Mouse (Mus musculus) MEL (cell line): ENCODE measurements around the gene AW549877.

Experiments
- POLR2A ChIP-seq, 2 experiments: IDR thresholded peaks; 2 replicates each; pipeline ENCODE4 v1.6.1; 2011 to 2012; ENCODE audit warnings: low read length in 2 of 2, mild to moderate bottlenecking in 2 of 2, control low read depth in 1 of 2, improper control_type of control experiment in 1 of 2, low read depth in 1 of 2, moderate library complexity in 1 of 2; ENCODE audit not compliant: control insufficient read depth in 1 of 2, insufficient read depth in 1 of 2, poor library complexity in 1 of 2
- POLR2AphosphoS5 ChIP-seq: IDR thresholded peaks from 2 replicates; pipeline ENCODE4 v1.6.1; 2012; ENCODE audit warnings: low read depth, borderline replicate concordance, mild to moderate bottlenecking, inconsistent platforms, low read length, moderate library complexity, mixed read lengths
- ZMIZ1 ChIP-seq: IDR thresholded peaks from 2 replicates; pipeline ENCODE4 v1.6.1; 2012; ENCODE audit warnings: low read depth, mild to moderate bottlenecking, inconsistent platforms, low read length, improper control_type of control experiment, moderate library complexity

GRCm38 (mm10) chr15:3984876-3985275 lies 10.7 kb downstream of the AW549877 start:
- TF ChIP-seq POLR2A (IDR thresholded peaks at IDR 0.05; ENCODE audit: control insufficient read depth in 1 of 2, insufficient read depth in 1 of 2, low read depth in 1 of 2, low read length in 2 of 2, poor library complexity in 1 of 2) (no peak), POLR2AphosphoS5 (no peak), ZMIZ1 (no peak)
